20 mouse cellular contexts compared by ENCODE assay signal in genomic region chr9:97486826-97487225, GRCm38 (mm10).
"Had no signal": no experiment of that assay in that cellular context is flagged by ENCODE, and none has a peak within 500 bp of the region (broad histone marks: within the 10 kb centered on the region; RNA-seq: fewer than 3 reads in every experiment).

No protein-coding gene starts in this region.

- H3K4me3 ChIP-seq: limb, embryonic 10.5 days; limb, embryonic 13.5 days; liver, embryonic 12.5 days; liver, embryonic 15.5 days; lung, embryonic 15.5 days; megakaryocyte, embryonic 14.5 days; midbrain, embryonic 10.5 days; midbrain, embryonic 13.5 days; myocyte; neural tube, embryonic 13.5 days; stomach, embryonic 15.5 days had no signal

- DNase-seq: kidney, adult 18-20 months; liver; lung, adult 18-20 months; lung, postnatal 10 days; lung, postnatal 36 days; retina, postnatal 1 day; right cerebral cortex, postnatal 25 days; spleen, adult 18-20 months; thymus, postnatal 25 days had no signal

- H3K27me3 ChIP-seq: limb, embryonic 13.5 days; liver, embryonic 12.5 days; liver, embryonic 15.5 days; lung, embryonic 15.5 days; megakaryocyte, embryonic 14.5 days; midbrain, embryonic 13.5 days; neural tube, embryonic 13.5 days; stomach, embryonic 15.5 days had no signal

- H3K27ac ChIP-seq: limb, embryonic 10.5 days; limb, embryonic 13.5 days; liver, embryonic 12.5 days; liver, embryonic 15.5 days; lung, embryonic 15.5 days; midbrain, embryonic 10.5 days; midbrain, embryonic 13.5 days; neural tube, embryonic 13.5 days; stomach, embryonic 15.5 days had no signal

- H3K4me1 ChIP-seq: limb, embryonic 10.5 days; limb, embryonic 13.5 days; liver, embryonic 12.5 days; liver, embryonic 15.5 days; megakaryocyte, embryonic 14.5 days; midbrain, embryonic 13.5 days; neural tube, embryonic 13.5 days; stomach, embryonic 15.5 days had no signal

- H3K36me3 ChIP-seq: limb, embryonic 10.5 days; limb, embryonic 13.5 days; liver, embryonic 12.5 days; liver, embryonic 15.5 days; lung, embryonic 15.5 days; midbrain, embryonic 10.5 days; midbrain, embryonic 13.5 days; neural tube, embryonic 13.5 days; stomach, embryonic 15.5 days had no signal
